Mouse (Mus musculus) lung, postnatal 14 days (tissue): Measurements from ENCODE around the gene Emg1.

Experiments used
- DNase-seq: peaks from one replicate; pipeline ENCODE4 v3.0.0; 2021

Gene Emg1

GRCm38 (mm10) chr6:124711824-124712782, at the start of gene Emg1, which contains the start of gene Phb2:
Gene Emg1 (minus strand): TSS chr6:124712178.
Gene Phb2 (plus strand): TSS chr6:124712336.
- peak; percentile 99 for DNase-seq

- peak; percentile 92 for DNase-seq
Observed at GRCm38 (mm10) chr6:124759259-124759658, 47.3 kb upstream of the Emg1 start.

DNA sequence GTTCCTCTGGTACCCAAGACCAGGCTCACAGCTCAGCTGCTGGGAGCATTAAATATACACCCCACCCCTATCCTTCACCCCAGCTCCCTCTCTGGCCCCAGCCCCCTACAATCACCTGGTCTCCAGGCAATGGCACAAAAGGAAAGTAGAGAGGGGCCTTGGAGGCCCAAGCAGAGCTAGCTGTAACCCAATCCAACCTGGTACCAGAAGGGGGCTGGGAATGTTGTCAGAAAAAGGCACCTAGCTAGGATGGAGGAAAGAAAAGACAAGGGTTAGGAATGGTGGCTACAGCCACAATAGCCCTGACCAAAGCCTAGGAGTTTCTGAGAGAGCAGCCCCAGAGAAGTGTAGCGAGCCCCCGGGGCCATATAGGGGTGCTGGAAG, 46.9 kb upstream of the Emg1 start:
- no peak for DNase-seq

DNA sequence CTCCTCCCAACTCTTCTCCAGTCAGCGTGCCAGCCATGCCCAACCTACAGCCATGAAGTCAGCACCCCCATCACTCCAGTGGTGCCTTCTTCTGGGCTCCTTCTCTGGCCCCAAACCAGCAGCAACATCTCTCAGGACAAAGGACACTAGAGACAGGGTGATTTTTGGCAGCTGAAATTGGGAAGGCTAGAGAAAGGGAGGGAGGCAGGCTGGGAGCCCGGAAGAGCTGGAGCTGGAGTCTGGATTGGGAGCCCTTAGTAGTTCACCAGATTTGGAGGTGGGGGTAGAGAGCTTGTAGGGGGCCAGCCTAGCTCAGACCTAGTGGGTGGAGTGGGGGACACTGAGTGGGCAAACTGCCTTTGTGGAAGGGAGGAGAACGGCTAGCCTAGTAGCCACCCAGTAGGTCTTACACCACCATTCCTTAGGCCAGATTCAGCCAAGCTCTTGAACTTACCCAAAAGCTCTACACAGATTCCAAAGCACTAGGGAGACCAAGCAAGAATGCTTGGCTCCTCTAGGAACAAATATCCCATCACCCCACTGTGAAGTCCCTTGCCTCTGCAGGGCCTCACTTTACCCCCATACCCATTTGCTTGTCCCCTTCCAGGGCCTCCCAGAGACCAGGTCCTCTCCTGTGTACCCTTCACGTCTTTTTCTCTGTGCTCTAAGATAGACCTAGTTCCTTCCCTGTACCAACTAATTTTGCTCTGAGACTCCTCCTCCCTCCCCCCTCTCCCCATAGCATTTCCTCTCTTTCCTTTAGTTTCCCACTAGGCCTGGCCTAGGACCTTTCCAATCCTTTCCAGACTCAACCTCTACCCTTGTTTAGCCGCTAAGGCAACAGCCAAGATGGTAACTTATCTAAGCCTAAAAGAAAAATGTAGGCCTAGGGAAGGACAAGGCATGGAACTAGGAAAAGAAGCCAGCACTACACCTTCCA, 46.2 kb upstream of the Emg1 start:
- peak; percentile 39 for DNase-seq

DNA sequence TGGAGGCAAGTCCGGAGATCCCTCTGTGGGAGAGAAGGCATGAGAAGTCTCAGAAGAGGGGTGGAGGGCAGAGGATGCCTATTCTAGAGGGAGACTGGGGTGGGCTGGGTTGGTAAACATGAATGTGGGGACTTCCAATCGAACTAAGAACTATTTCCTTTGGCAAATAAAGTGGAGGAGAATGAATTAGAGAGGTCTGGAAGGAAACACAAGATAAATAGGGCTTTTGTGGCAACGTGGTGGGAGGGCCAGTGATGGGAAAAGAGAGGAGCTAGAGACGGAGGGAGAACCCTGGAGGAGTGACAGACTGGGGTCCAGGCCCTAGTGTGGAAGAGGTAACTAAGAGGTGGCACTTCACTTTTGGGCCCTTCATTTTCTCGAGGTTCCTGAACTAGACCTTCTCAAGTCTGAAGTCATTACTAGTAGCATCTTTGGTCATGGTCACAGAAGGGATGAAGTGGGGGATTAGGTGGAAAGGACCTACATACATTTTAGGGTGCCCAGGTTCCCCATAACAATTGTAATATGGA, 45.4 kb upstream of the Emg1 start:
- no peak for DNase-seq

DNA sequence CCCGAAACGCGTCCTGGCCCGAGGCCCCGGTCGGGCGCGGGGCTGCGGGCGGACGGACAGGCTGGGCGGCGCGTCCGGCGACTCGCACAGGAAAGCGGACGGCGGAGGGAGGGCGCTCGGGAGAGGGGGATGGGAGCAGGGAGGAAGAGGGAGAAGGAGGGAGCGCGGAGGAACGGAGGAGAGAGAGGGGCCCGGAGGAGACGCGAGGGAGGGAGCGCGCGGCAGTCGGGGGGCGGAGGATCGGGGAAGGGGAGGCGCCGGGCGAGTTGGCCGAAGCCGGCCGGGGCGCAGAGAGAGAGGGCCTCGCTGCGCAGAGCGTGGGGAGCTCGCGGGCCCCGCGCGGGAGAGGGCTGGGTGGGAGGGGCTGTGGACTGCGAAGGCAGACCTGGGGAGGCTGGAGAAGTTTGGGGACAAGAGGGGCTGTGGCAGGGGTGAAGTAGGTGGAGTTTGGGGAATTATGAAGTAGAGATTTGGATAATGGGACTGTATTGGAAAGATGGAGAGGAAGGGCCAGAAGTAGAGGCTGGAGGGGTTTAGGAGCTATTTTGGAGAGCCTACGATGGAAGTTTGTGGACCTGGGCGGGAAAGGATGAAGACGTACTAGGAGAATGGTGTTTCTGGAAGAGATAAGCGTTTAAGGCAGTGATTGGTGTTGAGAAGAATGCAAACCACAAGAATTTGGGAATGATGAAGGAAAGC, 44.8 kb upstream of the Emg1 start:
- peak; percentile 85 for DNase-seq

- DNase-seq: peak; percentile 79
Observed at GRCm38 (mm10) chr6:124755831-124756595, 44.0 kb upstream of the Emg1 start, which contains the start of the genes Gm45234 and Atn1. Gene Gm45234 (minus strand): TSS chr6:124756021. Gene Atn1 (minus strand): TSS chr6:124756524.

- DNase-seq: no peak
Observed at GRCm38 (mm10) chr6:124755306-124755705, 43.3 kb upstream of the Emg1 start.

DNA sequence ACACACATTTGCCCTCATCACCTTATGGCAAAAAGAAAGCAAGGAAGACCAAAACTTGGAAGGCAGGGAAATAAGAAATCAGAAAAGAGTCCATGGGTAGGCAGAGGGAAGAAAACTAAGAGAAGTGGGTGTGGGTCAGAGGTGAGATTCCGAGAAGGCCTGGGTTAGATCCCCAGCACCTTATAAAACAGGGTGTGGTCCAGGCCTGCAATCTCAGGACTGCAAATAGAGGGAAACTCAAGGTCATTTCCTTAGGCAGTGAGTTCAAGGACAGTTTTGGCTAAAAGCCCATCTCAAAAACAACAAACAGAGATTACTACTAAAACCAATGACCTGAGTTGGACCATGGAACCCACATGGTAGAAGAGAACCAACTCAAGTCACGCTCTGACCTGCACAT, 41.9 kb upstream of the Emg1 start:
- no peak for DNase-seq

DNA sequence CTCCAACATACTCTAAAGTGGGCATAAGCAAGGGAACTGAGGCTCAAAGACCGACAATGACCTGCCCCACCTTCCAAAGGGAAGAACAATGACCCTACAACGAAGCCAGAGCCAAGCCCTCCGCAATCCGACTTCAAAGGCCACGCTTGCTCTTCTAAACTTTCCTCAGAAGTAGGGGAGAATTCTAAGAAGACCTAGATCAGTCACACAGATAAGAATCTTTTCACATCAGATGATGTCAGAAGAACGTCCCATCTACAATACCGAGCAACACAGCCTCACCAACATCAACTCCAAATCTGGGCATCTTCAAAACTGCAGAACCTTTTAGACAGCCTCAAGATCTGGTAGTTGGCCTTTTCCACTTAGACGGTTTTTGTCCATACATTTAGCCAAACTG, 38.4 kb upstream of the Emg1 start:
- no peak for DNase-seq

DNA sequence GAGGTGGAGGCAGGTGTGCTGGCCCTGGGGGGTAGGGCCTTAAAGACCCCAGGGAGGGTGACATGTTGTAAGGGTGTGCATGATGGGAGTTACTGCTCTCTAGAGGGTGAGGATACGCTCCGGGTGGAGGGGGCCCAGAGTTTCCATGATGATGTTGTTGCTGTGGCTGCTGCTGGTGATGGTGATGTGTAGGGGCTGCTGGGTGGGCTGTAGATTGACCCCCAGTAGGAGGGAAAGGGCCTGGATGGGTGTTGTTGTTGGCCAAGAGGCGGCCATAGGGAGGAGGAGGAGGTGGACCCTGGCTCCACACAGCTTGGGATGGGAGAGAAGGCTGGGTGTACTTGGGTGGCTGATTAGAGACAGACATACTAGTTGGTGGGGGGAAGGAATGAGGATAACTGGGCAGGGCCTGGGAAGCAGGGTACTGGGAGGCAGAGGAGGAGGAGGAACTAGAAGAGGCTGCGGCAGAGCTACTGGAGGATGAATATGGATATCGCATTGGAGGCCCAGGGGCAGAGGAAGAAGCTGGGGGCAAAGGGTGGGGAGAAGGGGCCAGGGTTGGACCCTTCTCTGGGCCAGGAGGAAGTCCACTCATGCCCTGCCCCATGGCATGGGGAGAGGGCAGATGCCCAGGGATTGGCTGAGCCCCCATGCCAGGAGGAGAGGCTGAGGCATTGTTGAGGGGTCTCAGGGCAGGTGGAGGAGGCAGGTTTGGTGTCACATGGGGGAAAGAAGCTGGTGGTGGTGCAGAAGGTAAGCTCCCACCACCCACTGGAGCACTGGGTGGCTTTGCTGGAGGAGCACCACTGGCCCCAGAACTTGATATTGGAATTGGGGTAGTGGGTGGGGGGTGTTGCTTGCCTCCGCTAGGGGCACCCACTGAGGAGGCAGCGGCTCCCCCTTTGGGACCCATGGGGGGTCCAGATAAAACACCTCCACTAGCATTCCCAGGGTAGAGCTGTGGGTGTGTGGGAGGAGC, 35.0 kb upstream of the Emg1 start:
- no peak for DNase-seq

- DNase-seq: no peak
Observed at GRCm38 (mm10) chr6:124746296-124746605, 34.3 kb upstream of the Emg1 start.

DNA sequence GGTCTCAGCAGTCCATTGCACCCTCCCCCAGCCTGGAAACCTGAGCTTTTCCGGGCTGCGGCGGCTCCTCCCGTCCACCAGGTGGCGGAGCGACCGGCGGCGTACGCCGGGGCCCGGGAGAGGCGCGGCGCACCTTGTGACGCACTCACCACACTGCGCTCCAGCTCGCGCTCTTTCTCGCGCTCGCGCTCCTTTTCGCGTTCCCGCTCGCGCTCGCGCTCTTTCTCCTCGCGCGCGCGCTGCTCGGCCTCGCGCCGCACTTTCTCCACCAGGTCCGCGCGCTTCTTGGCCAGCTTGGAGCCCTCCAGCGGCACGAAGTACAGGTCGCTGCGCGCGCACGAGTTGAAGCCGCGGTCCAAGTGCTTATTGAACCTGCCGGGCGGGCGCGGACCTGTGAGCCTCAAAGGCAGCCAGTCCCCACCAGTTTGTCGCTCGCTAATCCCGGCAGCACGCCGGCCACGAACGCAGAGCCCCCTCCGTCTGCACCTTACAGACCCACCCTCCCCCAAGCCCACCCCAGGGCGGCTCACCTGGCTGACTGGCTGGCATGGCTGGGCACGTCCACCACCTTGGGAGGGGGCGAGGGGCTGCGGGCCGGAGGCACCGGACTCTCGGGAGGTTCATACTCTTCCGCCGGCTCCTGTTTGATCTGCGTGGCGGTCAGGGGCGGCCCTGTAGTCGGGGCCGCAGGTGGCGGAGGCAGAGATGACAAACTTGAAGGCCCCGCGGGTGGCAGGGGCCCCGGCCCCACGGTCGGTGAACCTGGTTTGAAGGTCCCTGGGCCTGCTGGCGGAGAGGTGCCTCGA, 33.7 kb upstream of the Emg1 start:
- DNase-seq: peak; percentile 95

- DNase-seq: no peak
Observed at GRCm38 (mm10) chr6:124744755-124745321, 32.9 kb upstream of the Emg1 start.

- DNase-seq: no peak
Observed at GRCm38 (mm10) chr6:124743647-124744046, 31.7 kb upstream of the Emg1 start.

DNA sequence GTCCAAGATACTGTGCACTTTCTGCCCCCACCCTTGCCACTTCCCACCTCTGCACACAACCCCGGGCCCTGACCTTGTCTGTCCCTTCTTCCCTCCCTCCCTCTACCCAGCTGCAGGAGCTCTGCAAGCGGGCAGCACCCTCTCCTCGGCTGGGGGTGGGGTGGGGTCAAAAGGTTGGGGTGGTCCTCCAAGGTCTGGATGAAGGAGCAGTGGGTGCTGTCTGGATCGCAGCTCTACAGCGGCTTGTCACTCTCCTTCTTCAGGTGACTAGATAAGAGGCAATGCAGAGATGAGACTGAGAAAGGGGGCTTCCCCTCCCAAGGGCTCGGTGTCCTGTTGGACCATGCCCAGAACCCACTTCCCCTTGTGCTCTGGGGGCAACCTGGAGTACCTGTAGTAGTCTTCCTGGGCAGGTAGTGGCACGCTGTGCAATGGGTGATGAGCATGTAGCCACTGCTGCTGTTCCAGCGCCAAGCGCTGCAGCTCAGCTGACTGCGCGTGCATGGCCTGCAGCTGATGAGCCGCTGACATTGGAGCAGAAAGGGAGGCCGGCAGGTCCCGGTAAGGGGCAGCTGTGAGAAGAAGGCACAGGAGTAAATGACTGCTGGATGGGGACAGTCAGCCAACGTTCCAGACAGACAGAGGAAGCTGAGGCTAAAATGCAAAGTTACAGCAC, 31.0 kb upstream of the Emg1 start:
- DNase-seq: no peak

GRCm38 (mm10) chr6:124741842-124742241, 29.9 kb upstream of the Emg1 start:
- DNase-seq: no peak

- DNase-seq: peak; percentile 82
Observed at GRCm38 (mm10) chr6:124740888-124741761, 29.1 kb upstream of the Emg1 start, which contains the start of gene Grcc10. Gene Grcc10 (minus strand): TSS chr6:124741374.
